Mouse (Mus musculus): ENCODE measurements around the gene Gse1.

The Gse1 gene

GRCm38 (mm10) chr8:120494903-120495302 is 266.6 kb downstream of the Gse1 start:
- TF ChIP-seq CTCF (conservative IDR thresholded peaks at IDR 0.05; ENCODE audit: low read length) (no peak), POU5F1 (IDR thresholded peaks at IDR 0.05; ENCODE audit: borderline replicate concordance, low read length) (no peak), NANOG (IDR thresholded peaks at IDR 0.05; ENCODE audit: borderline replicate concordance, low read length) (no peak)
- H3K9me3 ChIP-seq (ENCODE audit: low read length): no peaks in the 10 kb centered on the region
- no peaks in the 10 kb centered on the region; the same call in 1 of the 2 replicates for H3K36me3 ChIP-seq (ENCODE audit: insufficient read depth, low read length)
- H3K4me1 ChIP-seq (replicated peaks; ENCODE audit: low read depth, low read length): peaks cover 97% of the 10 kb centered on the region
- H3K27me3 ChIP-seq (ENCODE audit: insufficient read depth, low read length): peaks cover 19% of the 10 kb centered on the region
- H3K4me3 ChIP-seq (replicated peaks; ENCODE audit: low read length): no peak overlapping the region

GRCm38 (mm10) chr8:120495461-120495860 is 267.2 kb downstream of the Gse1 start:
- Histone ChIP-seq H3K4me1 (replicated peaks; ENCODE audit: low read depth, low read length) (peaks cover 97% of the 10 kb centered on the region), H3K4me3 (replicated peaks; ENCODE audit: low read length) (no peak overlapping the region), H3K9me3 (ENCODE audit: low read length) (no peaks in the 10 kb centered on the region), H3K36me3 (ENCODE audit: insufficient read depth, low read length) (no peaks in the 10 kb centered on the region; the same call in 1 of the 2 replicates), H3K27me3 (ENCODE audit: insufficient read depth, low read length) (peaks cover 13% of the 10 kb centered on the region)
- TF ChIP-seq CTCF (conservative IDR thresholded peaks at IDR 0.05; ENCODE audit: low read length): no peak

GRCm38 (mm10) chr8:120496478-120496877 is 268.2 kb downstream of the Gse1 start:
- H3K9me3 ChIP-seq (ENCODE audit: low read length): no peaks in the 10 kb centered on the region
- peaks cover 3% of the 10 kb centered on the region for H3K27me3 ChIP-seq (ENCODE audit: insufficient read depth, low read length)
- peaks cover 97% of the 10 kb centered on the region for H3K4me1 ChIP-seq (replicated peaks; ENCODE audit: low read depth, low read length)
- H3K36me3 ChIP-seq (ENCODE audit: insufficient read depth, low read length): no peaks in the 10 kb centered on the region; the same call in 1 of the 2 replicates
- H3K4me3 ChIP-seq (replicated peaks; ENCODE audit: low read length): no peak overlapping the region
- TF ChIP-seq POU5F1 (IDR thresholded peaks at IDR 0.05; ENCODE audit: borderline replicate concordance, low read length): no peak
- TF ChIP-seq CTCF (conservative IDR thresholded peaks at IDR 0.05; ENCODE audit: low read length): no peak
- no peak for TF ChIP-seq NANOG (IDR thresholded peaks at IDR 0.05; ENCODE audit: borderline replicate concordance, low read length)

GRCm38 (mm10) chr8:120497503-120497946 is 269.3 kb downstream of the Gse1 start:
- H3K36me3 ChIP-seq (ENCODE audit: insufficient read depth, low read length): no peaks in the 10 kb centered on the region; the same call in 1 of the 2 replicates
- no peak overlapping the region for H3K4me3 ChIP-seq (replicated peaks; ENCODE audit: low read length)
- H3K4me1 ChIP-seq (replicated peaks; ENCODE audit: low read depth, low read length): peaks cover 93% of the 10 kb centered on the region
- H3K9me3 ChIP-seq (ENCODE audit: low read length): no peaks in the 10 kb centered on the region
- TF ChIP-seq NANOG (IDR thresholded peaks at IDR 0.05; ENCODE audit: borderline replicate concordance, low read length) (no peak), CTCF (conservative IDR thresholded peaks at IDR 0.05; ENCODE audit: low read length) (no peak), POU5F1 (IDR thresholded peaks at IDR 0.05; ENCODE audit: borderline replicate concordance, low read length) (no peak)
- H3K27me3 ChIP-seq (ENCODE audit: insufficient read depth, low read length): no peaks in the 10 kb centered on the region; the same call in 1 of the 2 replicates

- Histone ChIP-seq H3K4me1 (replicated peaks; ENCODE audit: low read depth, low read length) (peaks cover 93% of the 10 kb centered on the region), H3K27me3 (ENCODE audit: insufficient read depth, low read length) (no peaks in the 10 kb centered on the region; the same call in 1 of the 2 replicates), H3K9me3 (ENCODE audit: low read length) (no peaks in the 10 kb centered on the region), H3K4me3 (replicated peaks; ENCODE audit: low read length) (peak overlapping the region; percentile 27; the same call in 1 of the 2 replicates), H3K36me3 (ENCODE audit: insufficient read depth, low read length) (no peaks in the 10 kb centered on the region; the same call in 1 of the 2 replicates)
- TF ChIP-seq CTCF (conservative IDR thresholded peaks at IDR 0.05; ENCODE audit: low read length) (no peak), NANOG (IDR thresholded peaks at IDR 0.05; ENCODE audit: borderline replicate concordance, low read length) (no peak), POU5F1 (IDR thresholded peaks at IDR 0.05; ENCODE audit: borderline replicate concordance, low read length) (no peak)
Measured at GRCm38 (mm10) chr8:120498349-120498831, 270.1 kb downstream of the Gse1 start.

GRCm38 (mm10) chr8:120498926-120499605 is 270.8 kb downstream of the Gse1 start:
- no peaks in the 10 kb centered on the region; the same call in 1 of the 2 replicates for H3K27me3 ChIP-seq (ENCODE audit: insufficient read depth, low read length)
- H3K4me1 ChIP-seq (replicated peaks; ENCODE audit: low read depth, low read length): peaks cover 91% of the 10 kb centered on the region
- no peaks in the 10 kb centered on the region for H3K9me3 ChIP-seq (ENCODE audit: low read length)
- no peak for TF ChIP-seq POU5F1 (IDR thresholded peaks at IDR 0.05; ENCODE audit: borderline replicate concordance, low read length)
- TF ChIP-seq NANOG (IDR thresholded peaks at IDR 0.05; ENCODE audit: borderline replicate concordance, low read length): no peak
- no peak for TF ChIP-seq CTCF (conservative IDR thresholded peaks at IDR 0.05; ENCODE audit: low read length)
- H3K36me3 ChIP-seq (ENCODE audit: insufficient read depth, low read length): no peaks in the 10 kb centered on the region; the same call in 1 of the 2 replicates
- H3K4me3 ChIP-seq (replicated peaks; ENCODE audit: low read length): peak overlapping the region; percentile 27

- no peak for TF ChIP-seq POU5F1 (IDR thresholded peaks at IDR 0.05; ENCODE audit: borderline replicate concordance, low read length)
- TF ChIP-seq CTCF (conservative IDR thresholded peaks at IDR 0.05; ENCODE audit: low read length): no peak
- TF ChIP-seq NANOG (IDR thresholded peaks at IDR 0.05; ENCODE audit: borderline replicate concordance, low read length): no peak
Measured at GRCm38 (mm10) chr8:120500701-120501261, 272.5 kb downstream of the Gse1 start.

GRCm38 (mm10) chr8:120501426-120501825 is 273.2 kb downstream of the Gse1 start:
- no peak for TF ChIP-seq NANOG (IDR thresholded peaks at IDR 0.05; ENCODE audit: borderline replicate concordance, low read length)
- no peak for TF ChIP-seq POU5F1 (IDR thresholded peaks at IDR 0.05; ENCODE audit: borderline replicate concordance, low read length)
- H3K27me3 ChIP-seq (ENCODE audit: insufficient read depth, low read length): no peaks in the 10 kb centered on the region
- H3K4me3 ChIP-seq (replicated peaks; ENCODE audit: low read length): no peak overlapping the region
- H3K9me3 ChIP-seq (ENCODE audit: low read length): no peaks in the 10 kb centered on the region
- H3K36me3 ChIP-seq (ENCODE audit: insufficient read depth, low read length): no peaks in the 10 kb centered on the region; the same call in 1 of the 2 replicates
- peaks cover 91% of the 10 kb centered on the region for H3K4me1 ChIP-seq (replicated peaks; ENCODE audit: low read depth, low read length)

More at GRCm38 (mm10) chr8:120500701-120501261, 272.5 kb downstream of the Gse1 start:
- Histone ChIP-seq H3K4me1 (replicated peaks; ENCODE audit: low read depth, low read length) (peaks cover 90% of the 10 kb centered on the region), H3K9me3 (ENCODE audit: low read length) (no peaks in the 10 kb centered on the region), H3K36me3 (ENCODE audit: insufficient read depth, low read length) (no peaks in the 10 kb centered on the region; the same call in 1 of the 2 replicates), H3K27me3 (ENCODE audit: insufficient read depth, low read length) (no peaks in the 10 kb centered on the region; the same call in 1 of the 2 replicates), H3K4me3 (replicated peaks; ENCODE audit: low read length) (no peak overlapping the region)

Measured in E14TG2a.4 (cell line).